Mouse (Mus musculus) limb, embryonic 14.5 days (tissue): ENCODE measurements around the gene Gimap9. TPM values are rescaled to one million over a fixed set of nuclear protein-coding genes. Genes with fewer than 3 reads are reported as not detected.

Source experiments
- ATAC-seq: fragments of 200-750 bp; cut with Nextera tagmentation; 2 replicates; pipeline ENCODE4 v1.8.0; 2017; ENCODE audit warnings: low read depth, moderate number of reproducible peaks, moderate TSS enrichment; ENCODE audit not compliant: low FRiP score
- DNase-seq: peaks from one replicate; pipeline ENCODE4 v3.0.0-alpha.2; 2015; ENCODE audit warnings: low spot score
- H3K27ac ChIP-seq: fragments of 300-500 bp; sonication (generic); replicated peaks from 2 replicates; pipeline ENCODE4 v1.5.1; 2014; ENCODE audit warnings: low read depth, mild to moderate bottlenecking, low read length, moderate library complexity, mixed read lengths
- H3K27me3 ChIP-seq: fragments of 300-500 bp; sonication (generic); 2 replicates; pipeline ENCODE4 v1.6.1; 2014; ENCODE audit warnings: low read length, mixed read lengths; ENCODE audit not compliant: control insufficient read depth, insufficient read depth
- H3K36me3 ChIP-seq: fragments of 300-500 bp; sonication (generic); 2 replicates; pipeline ENCODE4 v1.6.1; 2014; ENCODE audit warnings: mild to moderate bottlenecking, low read length, moderate library complexity, mixed read lengths; ENCODE audit not compliant: control insufficient read depth, insufficient read depth
- H3K4me1 ChIP-seq: fragments of 300-500 bp; sonication (generic); 2 replicates; pipeline ENCODE4 v1.6.1; 2014; ENCODE audit warnings: antibody characterized with exemption, low read length, mixed read lengths; ENCODE audit not compliant: control insufficient read depth, insufficient read depth
- H3K4me2 ChIP-seq: fragments of 300-500 bp; sonication (generic); replicated peaks from 2 replicates; pipeline ENCODE4 v1.6.1; 2014; ENCODE audit warnings: low read depth, mild to moderate bottlenecking, low read length, moderate library complexity; ENCODE audit not compliant: severe bottlenecking
- H3K4me3 ChIP-seq: fragments of 300-500 bp; sonication (generic); replicated peaks from 2 replicates; pipeline ENCODE4 v1.5.1; 2014; ENCODE audit warnings: low read length
- H3K9ac ChIP-seq: fragments of 300-500 bp; sonication (generic); 2 replicates; pipeline ENCODE4 v1.6.1; 2014; ENCODE audit warnings: mild to moderate bottlenecking, low read depth, low read length, moderate library complexity; ENCODE audit not compliant: severe bottlenecking
- H3K9me3 ChIP-seq: fragments of 300-500 bp; sonication (generic); 2 replicates; pipeline ENCODE4 v1.6.1; 2016; ENCODE audit warnings: low read length; ENCODE audit not compliant: control insufficient read depth
- POLR2A ChIP-seq: fragments of 200-500 bp; IDR thresholded peaks from 2 replicates; pipeline ENCODE4 v1.8.0; 2012; ENCODE audit warnings: inconsistent platforms, mild to moderate bottlenecking, moderate library complexity, borderline replicate concordance; ENCODE audit not compliant: insufficient read depth, insufficient read length; ENCODE audit errors: extremely low read depth
- WGBS: fragments of 180-500 bp; shearing (Covaris S2); extraction: QIAGEN DNeasy Blood & Tissue Kit; methylation state at CpG from one replicate; pipeline ENCODE4 v1.1.7; 2014; 5-methylcytosine and 5-hydroxymethylcytosine counted together
- polyA plus RNA-seq, 2 experiments: library from polyadenylated mRNA; depleted of rRNA in 1 of 2; stranded (reverse) in 1 of 2; unstranded in 1 of 2; fragments of >200 nt; fragmentation: Nextera tagmentation in 1 of 2; extraction: Ambion mirVana in 1 of 2; gene quantifications; 2 replicates each; pipeline versions ENCODE4 v1.2.1 to v1.2.3; 2012 to 2014

The Gimap9 gene
- polyA plus RNA-seq, 2 experiments = 6.2 TPM

DNA sequence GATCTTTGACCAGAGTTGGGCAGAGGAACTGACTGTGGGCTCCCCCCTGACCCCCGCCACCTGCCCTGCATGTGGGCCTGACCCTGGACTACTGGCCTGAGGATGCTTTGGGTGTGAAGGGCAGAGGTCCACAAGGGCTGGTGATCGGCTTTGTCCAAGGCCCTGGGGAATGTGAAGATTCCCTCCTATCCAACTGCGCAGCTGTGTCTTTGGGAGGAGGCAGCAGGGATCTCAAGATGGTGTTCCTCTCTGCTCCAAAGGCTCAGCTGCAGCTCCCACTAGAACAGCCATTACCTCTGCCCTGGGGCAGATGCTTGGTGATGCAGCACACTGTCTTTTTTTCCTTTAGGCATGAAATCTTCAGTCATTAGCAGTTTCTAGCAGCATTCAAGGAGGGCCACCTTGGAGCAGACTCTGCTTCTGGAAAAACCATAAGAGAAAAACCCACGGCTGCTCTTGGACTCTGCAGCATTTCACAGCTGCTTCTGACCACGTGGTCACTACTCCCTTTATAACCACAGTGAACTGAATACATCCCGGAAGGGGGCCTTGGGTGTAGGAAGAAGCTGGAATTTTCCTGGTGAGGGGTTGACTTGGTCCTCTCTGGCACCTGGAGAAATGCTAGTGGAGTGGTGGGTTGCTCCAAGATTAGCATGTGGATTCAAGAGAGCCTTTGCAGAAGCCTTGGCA, 38.0 kb upstream of the Gimap9 start:
- ATAC-seq = no peak; the same call in none of the 2 replicates
- Histone ChIP-seq H3K9ac (no peak overlapping the region), H3K27ac (no peak overlapping the region), H3K4me3 (no peak overlapping the region), H3K4me2 (no peak overlapping the region), H3K4me1 (no peaks in the 10 kb centered on the region), H3K27me3 (no peaks in the 10 kb centered on the region), H3K36me3 (no peaks in the 10 kb centered on the region), H3K9me3 (no peaks in the 10 kb centered on the region)
- TF ChIP-seq POLR2A = no peak
- DNase-seq = no peak
- 64% methylated on average over 6 of the region's 6 CpGs for WGBS

DNA sequence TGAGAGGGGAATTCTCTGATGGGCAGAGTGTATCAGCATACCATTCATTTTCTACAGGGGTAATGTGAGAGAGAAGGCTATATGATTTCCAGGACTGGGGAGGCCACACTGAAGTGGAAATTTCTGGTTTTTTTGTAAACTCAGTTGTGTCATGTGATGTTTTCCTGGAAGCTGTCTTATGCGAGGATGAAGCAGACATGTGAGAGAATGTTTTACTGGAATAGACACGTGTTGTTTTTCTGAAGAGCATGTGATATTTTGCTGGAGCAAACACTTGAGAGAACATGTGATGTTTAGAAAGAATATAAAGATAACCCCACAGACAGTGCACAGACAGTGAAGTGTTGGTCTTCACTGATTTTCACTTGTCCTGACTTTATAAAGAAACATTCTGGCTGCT, 37.4 kb upstream of the Gimap9 start:
- Histone ChIP-seq H3K4me1 (no peaks in the 10 kb centered on the region), H3K4me2 (no peak overlapping the region), H3K9me3 (no peaks in the 10 kb centered on the region), H3K36me3 (no peaks in the 10 kb centered on the region), H3K4me3 (no peak overlapping the region), H3K27ac (no peak overlapping the region), H3K27me3 (no peaks in the 10 kb centered on the region), H3K9ac (no peak overlapping the region)
- ATAC-seq (no peak), DNase-seq (no peak)
- 54% methylated on average over 2 of the region's 2 CpGs for WGBS
- TF ChIP-seq POLR2A = no peak

DNA sequence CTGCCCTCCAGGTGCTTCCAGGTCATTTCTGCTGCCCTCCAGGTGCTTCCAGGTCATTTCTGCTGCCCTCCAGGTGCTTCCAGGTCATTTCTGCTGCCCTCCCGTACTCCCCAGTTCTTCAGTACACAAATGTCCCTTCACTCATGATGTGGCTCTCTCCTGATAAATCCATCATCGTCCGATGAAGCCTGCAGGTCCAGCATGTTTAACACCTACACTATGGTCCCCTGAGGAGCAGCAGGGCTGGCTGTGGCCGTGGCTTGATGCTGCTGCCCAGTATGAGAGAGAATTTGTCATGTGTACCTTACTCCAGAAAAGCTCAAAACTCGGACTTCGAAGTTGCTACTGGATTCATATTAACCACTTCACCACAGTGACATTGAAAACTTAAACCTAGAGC, 34.5 kb upstream of the Gimap9 start:
- H3K4me1 ChIP-seq = no peaks in the 10 kb centered on the region
- H3K9ac ChIP-seq = no peak overlapping the region
- no peaks in the 10 kb centered on the region for H3K9me3 ChIP-seq
- H3K27me3 ChIP-seq = no peaks in the 10 kb centered on the region
- no peak overlapping the region for H3K4me3 ChIP-seq
- ATAC-seq = no peak
- DNase-seq = no peak
- 63% methylated on average over 6 of the region's 6 CpGs for WGBS
- no peak overlapping the region for H3K27ac ChIP-seq
- no peak for TF ChIP-seq POLR2A
- H3K36me3 ChIP-seq = no peaks in the 10 kb centered on the region
- no peak overlapping the region for H3K4me2 ChIP-seq

DNA sequence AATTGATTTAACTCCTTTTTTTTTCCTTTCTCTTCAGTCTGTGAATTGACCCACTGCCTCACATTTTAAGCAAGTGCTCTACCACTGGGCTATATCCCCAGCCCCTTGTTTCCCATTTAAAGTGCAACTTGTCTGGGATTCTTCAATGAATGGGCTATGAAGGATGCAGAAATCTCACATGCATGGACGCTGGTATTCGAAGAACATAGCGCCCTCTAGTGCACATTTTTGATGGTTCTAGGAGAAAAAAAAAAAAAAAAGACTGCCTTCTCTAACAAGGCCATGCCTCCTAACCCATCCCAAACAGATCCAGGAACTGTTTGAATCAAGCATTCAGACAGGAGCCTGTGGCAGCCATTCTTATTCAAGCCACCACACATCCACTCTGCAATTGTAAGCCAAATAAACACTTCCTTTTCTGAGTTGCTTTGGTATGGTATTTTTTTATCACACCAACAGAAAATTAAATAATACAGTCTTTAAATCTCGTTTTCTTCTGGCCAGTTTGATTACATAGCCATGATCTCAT, 33.1 kb upstream of the Gimap9 start:
- H3K4me2 ChIP-seq = no peak overlapping the region
- H3K9ac ChIP-seq = no peak overlapping the region
- 21% methylated on average over 4 of the region's 4 CpGs for WGBS
- DNase-seq (peak; percentile 84), ATAC-seq (no peak)
- H3K27me3 ChIP-seq = no peaks in the 10 kb centered on the region
- H3K27ac ChIP-seq = no peak overlapping the region
- no peaks in the 10 kb centered on the region for H3K4me1 ChIP-seq
- H3K9me3 ChIP-seq = no peaks in the 10 kb centered on the region
- no peak overlapping the region for H3K4me3 ChIP-seq
- no peaks in the 10 kb centered on the region for H3K36me3 ChIP-seq
- TF ChIP-seq POLR2A = no peak

DNA sequence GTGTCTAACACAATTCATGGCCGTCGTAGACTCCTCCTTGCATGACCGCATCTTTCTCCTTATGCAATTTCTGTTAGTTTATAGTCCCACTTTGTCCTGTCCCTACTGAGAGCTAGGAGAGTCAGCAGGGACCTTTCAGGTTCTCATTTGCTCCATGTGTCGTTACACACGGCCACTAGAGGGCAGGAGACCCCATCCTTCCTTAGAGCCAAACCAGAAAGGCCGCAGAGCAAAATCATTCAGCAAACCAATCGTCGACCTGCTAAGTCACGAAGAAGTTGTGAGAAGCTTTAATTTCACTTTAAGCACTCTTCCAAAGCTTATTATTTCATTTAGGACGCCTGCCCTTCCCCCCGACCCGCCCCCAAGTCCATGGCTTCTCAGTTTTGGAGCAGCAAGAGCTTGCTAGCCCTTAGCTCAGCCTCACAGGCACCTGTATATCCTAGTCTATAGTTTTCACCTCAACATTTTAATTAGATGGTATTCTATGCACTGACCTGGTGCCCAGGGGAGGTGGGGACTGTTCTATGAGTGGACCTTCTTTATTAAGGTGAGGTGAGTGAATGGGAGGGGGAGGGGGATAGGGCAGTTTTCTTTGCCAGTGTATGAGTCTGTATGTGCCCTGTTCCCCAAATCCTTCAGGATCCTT, 30.1 kb upstream of the Gimap9 start:
- Histone ChIP-seq H3K4me2 (no peak overlapping the region), H3K4me3 (no peak overlapping the region), H3K27ac (no peak overlapping the region), H3K4me1 (no peaks in the 10 kb centered on the region), H3K9ac (no peak overlapping the region), H3K36me3 (no peaks in the 10 kb centered on the region), H3K27me3 (no peaks in the 10 kb centered on the region), H3K9me3 (no peaks in the 10 kb centered on the region)
- no peak for TF ChIP-seq POLR2A
- peak; percentile 57 for DNase-seq
- no peak for ATAC-seq
- WGBS = 15% methylated on average over 12 of the region's 12 CpGs
